Mouse (Mus musculus) testis, adult 2 months (tissue): ENCODE measurements at regions not wholly inside any gene's neighbourhood (a gene's known extent, or its start where the extent isn't known, plus 50 kb on each side); places are given as distances from the start of the nearest gene placed in this dataset.

ENCODE experiments used
- H3K27ac ChIP-seq: fragments of 200-500 bp; 2 replicates; pipeline ENCODE4 v1.5.1; 2012; ENCODE audit warnings: low read depth, low read length; ENCODE audit not compliant: control insufficient read depth, insufficient read depth
- H3K27me3 ChIP-seq: fragments of 200-500 bp; 2 replicates; pipeline ENCODE4 v1.6.1; 2012; ENCODE audit warnings: mild to moderate bottlenecking, low read length, moderate library complexity; ENCODE audit not compliant: control insufficient read depth, insufficient read depth
- H3K36me3 ChIP-seq: fragments of 200-500 bp; 2 replicates; pipeline ENCODE4 v1.6.1; 2012; ENCODE audit warnings: mild to moderate bottlenecking, low read length; ENCODE audit not compliant: control insufficient read depth, insufficient read depth
- H3K4me1 ChIP-seq: fragments of 200-500 bp; 2 replicates; pipeline ENCODE4 v1.6.1; 2012; ENCODE audit warnings: low read length; ENCODE audit not compliant: control insufficient read depth, insufficient read depth
- H3K4me3 ChIP-seq: fragments of 200-500 bp; 2 replicates; pipeline ENCODE4 v1.5.1; 2012; ENCODE audit warnings: low read depth, mild to moderate bottlenecking, low read length, moderate library complexity, mixed read lengths; ENCODE audit not compliant: control insufficient read depth
- CTCF ChIP-seq: fragments of 200-500 bp; IDR thresholded peaks from 2 replicates; pipeline ENCODE4 v1.5.1; 2012; ENCODE audit warnings: low read depth, mild to moderate bottlenecking, inconsistent platforms, low read length, moderate library complexity; ENCODE audit not compliant: control insufficient read depth, insufficient read depth, insufficient replicate concordance
- POLR2A ChIP-seq: fragments of 200-500 bp; IDR thresholded peaks from 2 replicates; pipeline ENCODE4 v1.6.1; 2012; ENCODE audit warnings: low read depth, mild to moderate bottlenecking, inconsistent platforms, low read length, moderate library complexity; ENCODE audit not compliant: control insufficient read depth

DNA sequence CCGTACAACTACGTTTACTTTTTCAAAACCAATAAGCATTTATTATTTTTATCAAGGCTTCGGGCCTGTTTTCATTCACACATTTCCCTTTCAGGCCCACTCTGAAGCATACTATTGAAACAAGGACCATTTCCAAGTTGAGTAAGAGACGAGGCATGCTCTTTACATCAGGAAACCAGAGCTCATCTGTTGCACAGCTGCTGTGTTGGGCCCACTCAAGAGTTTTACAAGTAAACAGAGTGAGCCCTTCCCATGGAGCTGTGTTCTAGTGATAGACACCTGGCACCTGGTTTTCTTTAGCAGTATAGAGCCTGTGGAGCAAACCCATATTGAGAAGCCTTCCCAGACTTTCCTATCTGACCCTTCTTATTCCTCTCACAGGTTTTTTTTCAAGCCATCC is 363.5 kb downstream of the Ptprc start:
- Histone ChIP-seq H3K4me3 (no peak overlapping the region), H3K4me1 (no peaks in the 10 kb centered on the region), H3K27me3 (no peaks in the 10 kb centered on the region), H3K36me3 (no peaks in the 10 kb centered on the region), H3K27ac (no peak overlapping the region)
- TF ChIP-seq POLR2A (no peak), CTCF (no peak)

DNA sequence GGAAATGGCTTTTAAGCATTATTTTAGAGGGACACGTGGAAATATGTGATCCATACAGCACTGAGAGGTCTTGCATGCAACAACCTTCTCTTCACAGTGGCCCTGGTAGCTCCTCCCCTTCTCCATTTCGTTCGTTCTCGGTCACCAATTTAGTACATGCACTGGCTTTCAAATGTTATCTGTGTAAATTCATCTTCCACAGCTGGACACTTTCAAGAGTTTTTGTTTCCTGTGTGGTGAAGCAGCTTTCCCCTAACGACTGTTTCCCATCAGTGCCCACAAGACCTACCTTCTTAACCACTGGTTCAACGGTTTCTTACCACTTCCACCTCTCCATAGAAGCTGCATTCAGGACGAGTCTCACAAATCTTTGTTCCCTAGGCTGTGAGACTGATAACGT is 368.8 kb downstream of the Ptprc start:
- H3K4me1 ChIP-seq: no peaks in the 10 kb centered on the region; the same call in none of the 2 replicates
- no peak overlapping the region for H3K27ac ChIP-seq
- no peaks in the 10 kb centered on the region for H3K36me3 ChIP-seq
- H3K4me3 ChIP-seq: no peak overlapping the region
- TF ChIP-seq CTCF (no peak), POLR2A (no peak)
- no peaks in the 10 kb centered on the region for H3K27me3 ChIP-seq

DNA sequence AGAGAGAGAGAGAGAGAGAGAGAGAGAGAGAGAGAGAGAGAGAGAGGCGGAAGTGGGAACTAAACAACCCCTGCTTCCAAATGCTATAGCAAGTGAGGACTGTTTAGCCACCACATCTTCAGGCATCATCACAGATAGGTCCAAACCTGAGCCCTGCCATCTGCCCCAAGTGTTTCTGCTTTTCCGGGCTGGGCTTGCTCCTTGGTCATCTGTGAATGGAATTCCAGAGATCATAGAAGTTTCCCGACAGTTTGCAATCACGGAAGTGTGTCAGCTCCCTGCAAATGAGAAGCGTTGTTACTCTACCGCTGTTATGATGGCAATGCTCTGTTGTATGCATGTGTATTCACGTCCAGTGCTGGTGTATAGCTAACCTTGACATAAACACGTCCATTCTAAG is 369.3 kb downstream of the Ptprc start:
- H3K27me3 ChIP-seq: no peaks in the 10 kb centered on the region
- H3K36me3 ChIP-seq: no peaks in the 10 kb centered on the region
- no peaks in the 10 kb centered on the region; the same call in none of the 2 replicates for H3K4me1 ChIP-seq
- no peak overlapping the region for H3K4me3 ChIP-seq
- TF ChIP-seq CTCF: no peak
- no peak for TF ChIP-seq POLR2A
- H3K27ac ChIP-seq: no peak overlapping the region

DNA sequence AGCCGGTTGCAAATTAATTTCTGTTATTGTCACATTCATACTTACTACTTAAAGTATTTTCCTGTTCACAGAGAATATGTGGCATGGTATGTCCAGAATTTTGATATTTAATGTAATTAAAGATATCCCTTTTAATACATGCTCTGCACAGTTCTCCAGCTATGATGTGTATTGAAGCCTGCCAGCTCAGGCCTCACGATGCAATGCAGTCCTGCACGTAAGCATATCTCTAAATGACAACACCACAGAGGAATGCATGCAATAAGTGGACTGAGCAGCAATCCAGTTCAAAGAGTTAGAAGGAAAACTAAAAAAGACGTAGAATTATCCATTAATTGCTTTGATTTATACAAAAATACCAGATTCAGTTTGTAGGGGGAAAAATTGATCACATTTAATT is 373.4 kb downstream of the Ptprc start:
- no peaks in the 10 kb centered on the region; the same call in none of the 2 replicates for H3K4me1 ChIP-seq
- H3K27me3 ChIP-seq: no peaks in the 10 kb centered on the region
- no peaks in the 10 kb centered on the region for H3K36me3 ChIP-seq
- H3K27ac ChIP-seq: no peak overlapping the region
- H3K4me3 ChIP-seq: no peak overlapping the region
- TF ChIP-seq POLR2A (no peak), CTCF (no peak)

DNA sequence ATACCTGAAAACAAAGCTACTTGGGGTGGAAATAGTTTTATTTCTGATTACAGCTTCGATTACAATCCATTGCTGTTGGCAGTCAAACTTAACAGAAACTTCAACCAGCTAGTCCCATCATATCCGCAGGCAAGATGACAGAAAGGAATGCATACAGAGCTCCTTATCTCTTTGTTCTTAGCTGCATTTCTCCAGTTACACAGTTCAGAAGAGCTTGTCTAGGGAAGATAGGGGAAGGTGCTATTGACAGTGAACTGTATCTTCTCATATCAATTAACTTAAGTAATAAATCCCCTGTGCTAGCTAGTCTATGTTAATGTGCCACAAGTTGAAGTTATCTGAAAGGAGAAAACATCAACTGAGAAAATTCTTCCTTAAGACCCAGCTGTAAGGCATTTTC is 374.8 kb downstream of the Ptprc start:
- TF ChIP-seq CTCF: no peak
- no peak for TF ChIP-seq POLR2A
- Histone ChIP-seq H3K4me1 (no peaks in the 10 kb centered on the region), H3K27ac (no peak overlapping the region), H3K36me3 (no peaks in the 10 kb centered on the region), H3K4me3 (no peak overlapping the region), H3K27me3 (no peaks in the 10 kb centered on the region)

DNA sequence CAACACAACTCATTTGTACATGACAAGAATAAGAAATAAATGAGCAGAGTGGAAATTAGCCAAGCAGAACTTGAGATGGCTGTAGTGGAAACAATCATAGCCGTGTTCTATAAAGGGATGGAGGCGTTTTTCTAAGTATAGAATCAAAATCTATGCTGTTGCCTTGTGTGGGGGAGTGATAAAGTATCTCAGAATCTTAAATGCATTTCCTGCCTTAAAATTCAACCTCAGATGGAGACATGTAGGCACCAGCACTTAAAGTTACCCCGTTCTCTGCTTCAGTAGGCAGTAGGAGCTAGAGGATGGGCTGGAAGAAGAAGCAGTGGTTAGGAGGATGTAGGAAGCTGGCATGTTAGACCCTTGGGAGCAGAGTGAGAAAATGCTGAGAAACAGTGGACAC is 386.7 kb downstream of the Ptprc start:
- TF ChIP-seq POLR2A (no peak), CTCF (no peak)
- H3K4me1 ChIP-seq: no peaks in the 10 kb centered on the region
- no peak overlapping the region for H3K4me3 ChIP-seq
- no peak overlapping the region for H3K27ac ChIP-seq
- H3K27me3 ChIP-seq: no peaks in the 10 kb centered on the region
- H3K36me3 ChIP-seq: no peaks in the 10 kb centered on the region

DNA sequence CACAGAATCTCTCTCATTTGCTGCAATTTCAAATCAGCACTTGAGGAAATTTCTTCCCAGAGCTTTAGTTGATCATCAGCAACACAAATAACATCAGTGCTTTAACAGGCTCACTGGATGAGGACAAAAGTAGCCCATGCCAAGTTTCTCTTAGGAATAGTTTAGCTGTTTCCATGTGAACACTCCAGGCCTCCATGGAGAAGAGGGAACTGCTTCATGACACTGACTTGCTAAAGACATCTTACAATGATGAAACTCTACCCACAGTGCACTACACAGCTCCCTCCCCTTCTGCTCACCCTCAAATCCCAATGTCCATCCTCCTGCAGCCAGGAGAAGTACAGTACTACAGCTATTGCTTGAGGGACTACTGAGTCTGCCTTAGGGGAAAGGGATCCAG is 388.9 kb downstream of the Ptprc start:
- no peak overlapping the region for H3K27ac ChIP-seq
- H3K36me3 ChIP-seq: no peaks in the 10 kb centered on the region
- H3K4me1 ChIP-seq: no peaks in the 10 kb centered on the region
- no peak overlapping the region for H3K4me3 ChIP-seq
- TF ChIP-seq CTCF: no peak
- no peak for TF ChIP-seq POLR2A
- H3K27me3 ChIP-seq: no peaks in the 10 kb centered on the region

DNA sequence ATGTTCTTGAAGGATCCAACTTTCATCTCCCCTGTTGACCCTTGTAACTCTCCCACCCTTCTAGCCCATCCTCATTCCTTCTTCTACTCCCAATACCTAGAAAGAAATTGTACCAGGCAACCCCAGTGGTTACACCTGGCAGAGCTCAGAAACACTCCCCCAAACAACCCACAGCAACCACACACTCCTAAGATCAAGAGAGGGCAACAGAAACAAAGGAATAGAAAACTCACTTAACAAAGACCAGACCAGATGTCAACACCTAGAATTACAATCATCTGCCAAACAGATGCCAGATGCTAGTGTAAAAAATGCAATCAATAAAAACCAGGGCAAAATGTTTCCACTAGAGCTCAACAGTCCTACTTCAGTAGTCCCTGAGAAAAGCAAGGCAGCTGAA is 400.9 kb downstream of the Ptprc start:
- H3K36me3 ChIP-seq: no peaks in the 10 kb centered on the region
- no peak overlapping the region for H3K27ac ChIP-seq
- TF ChIP-seq POLR2A (no peak), CTCF (no peak)
- H3K27me3 ChIP-seq: no peaks in the 10 kb centered on the region
- H3K4me3 ChIP-seq: no peak overlapping the region
- no peaks in the 10 kb centered on the region for H3K4me1 ChIP-seq
